Mouse (Mus musculus) layer of hippocampus, postnatal 25 days (tissue): ENCODE results near the gene Nr3c2. TPM values are rescaled to one million over a fixed set of nuclear protein-coding genes. Genes with fewer than 3 reads are reported as not detected.

Experiments used
- DNase-seq, 2 experiments: peaks; one replicate each; pipeline ENCODE4 v3.0.0; 2022; ENCODE audit warnings: mixed read lengths in 2 of 2, low spot score in 1 of 2; ENCODE audit errors: extremely low spot score in 1 of 2
- total RNA-seq, 2 experiments: library from RNA; stranded (reverse); gene quantifications; 2 replicates each; pipeline ENCODE4 v1.2.3; 2021

Nr3c2 gene
- total RNA-seq = 100 to 1,000 TPM; 133 to 181 TPM

- DNase-seq = peak; percentile 40 to 67
These were observed at the start of gene Nr3c2 for GRCm38 (mm10) chr8:76899411-76900154. TSS of gene Nr3c2 (plus strand) at chr8:76899442.

DNA sequence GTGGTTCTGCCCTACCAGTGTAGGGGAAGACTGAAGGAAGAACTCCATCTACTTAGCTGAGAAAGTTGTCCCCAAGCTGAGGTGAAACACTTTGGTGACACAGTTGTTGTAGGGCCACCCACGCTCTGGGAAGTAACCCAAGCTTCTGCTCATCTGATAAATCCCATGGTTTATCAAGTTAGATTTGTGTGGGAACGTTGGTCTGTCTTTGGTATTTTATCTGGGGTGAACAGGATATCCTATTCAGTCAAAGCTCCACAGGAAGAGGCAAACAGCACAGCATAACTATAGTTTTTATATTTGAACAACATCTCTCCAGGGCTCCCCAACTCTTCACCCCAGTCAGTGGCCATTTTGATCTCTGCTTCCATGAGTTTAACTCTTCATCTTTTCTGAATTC, 40.7 kb upstream of the Nr3c2 start:
- DNase-seq = no peak

GRCm38 (mm10) chr8:76859709-76860108, 39.5 kb upstream of the Nr3c2 start:
- DNase-seq = no peak

- DNase-seq = no peak
These were observed 36.2 kb upstream of the Nr3c2 start for GRCm38 (mm10) chr8:76863066-76863465.

GRCm38 (mm10) chr8:76876809-76877208, 22.4 kb upstream of the Nr3c2 start:
- no peak for DNase-seq

DNA sequence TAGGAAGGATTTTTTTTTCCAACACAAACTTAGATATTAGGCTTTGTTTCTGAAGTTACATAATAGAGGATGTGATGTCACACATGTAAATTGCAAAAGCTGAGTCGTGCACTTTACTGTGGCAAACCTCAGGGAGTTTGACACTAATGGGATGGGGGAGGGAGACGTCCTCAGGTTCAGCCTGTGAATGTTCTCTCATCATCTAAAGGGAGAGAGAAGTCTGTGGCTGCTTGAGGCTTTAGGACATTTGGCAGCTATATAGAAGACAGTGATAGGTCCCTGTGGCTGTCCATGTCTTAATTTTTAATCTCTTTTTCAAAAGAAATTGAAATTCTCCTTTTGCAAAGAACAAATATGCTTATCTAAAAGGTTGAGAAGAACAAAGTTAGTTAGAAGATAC, 2.2 kb upstream of the Nr3c2 start:
- DNase-seq = no peak

DNA sequence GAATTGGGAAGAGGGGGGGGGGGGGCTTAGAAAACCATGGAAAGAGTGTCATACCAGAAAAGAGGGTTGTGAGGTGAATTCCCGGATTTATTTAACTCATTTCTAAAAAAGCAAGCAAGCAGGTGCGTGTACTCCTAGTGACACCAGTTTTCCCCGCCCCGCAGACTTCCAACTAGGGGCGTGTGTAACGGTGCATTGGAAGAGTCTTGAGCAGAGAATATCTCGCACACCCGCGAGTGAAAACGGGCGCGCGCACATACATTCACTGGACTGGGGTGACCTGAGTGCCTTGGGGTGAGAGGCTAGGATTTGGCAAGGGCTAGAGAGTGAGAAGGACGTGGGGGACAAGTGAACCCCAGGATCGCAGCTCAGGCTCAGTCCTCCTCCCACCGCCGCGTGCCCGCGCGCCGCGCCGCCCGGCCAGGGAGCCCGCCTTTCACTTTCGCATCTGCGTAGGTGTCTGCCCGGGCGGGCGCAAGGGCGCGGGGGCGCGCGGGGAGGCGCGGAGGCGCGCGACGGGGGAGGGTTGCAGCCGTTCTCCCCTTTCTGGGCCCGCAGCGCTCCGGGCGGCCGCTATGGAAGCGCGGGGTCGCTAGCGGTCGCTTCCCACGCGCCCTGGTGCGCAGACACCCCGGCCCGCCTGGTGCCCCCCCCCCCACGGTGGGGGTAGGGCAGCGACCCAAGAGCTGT, 376 bp upstream of the Nr3c2 start:
- DNase-seq = peak in 1 of 2 experiments; percentile 50

GRCm38 (mm10) chr8:76900155-76901141, 1.2 kb downstream of the Nr3c2 start:
- peak; percentile 49 to 59 for DNase-seq

GRCm38 (mm10) chr8:76901430-76902204, 2.4 kb downstream of the Nr3c2 start:
- peak; percentile 87 to 90 for DNase-seq

DNA sequence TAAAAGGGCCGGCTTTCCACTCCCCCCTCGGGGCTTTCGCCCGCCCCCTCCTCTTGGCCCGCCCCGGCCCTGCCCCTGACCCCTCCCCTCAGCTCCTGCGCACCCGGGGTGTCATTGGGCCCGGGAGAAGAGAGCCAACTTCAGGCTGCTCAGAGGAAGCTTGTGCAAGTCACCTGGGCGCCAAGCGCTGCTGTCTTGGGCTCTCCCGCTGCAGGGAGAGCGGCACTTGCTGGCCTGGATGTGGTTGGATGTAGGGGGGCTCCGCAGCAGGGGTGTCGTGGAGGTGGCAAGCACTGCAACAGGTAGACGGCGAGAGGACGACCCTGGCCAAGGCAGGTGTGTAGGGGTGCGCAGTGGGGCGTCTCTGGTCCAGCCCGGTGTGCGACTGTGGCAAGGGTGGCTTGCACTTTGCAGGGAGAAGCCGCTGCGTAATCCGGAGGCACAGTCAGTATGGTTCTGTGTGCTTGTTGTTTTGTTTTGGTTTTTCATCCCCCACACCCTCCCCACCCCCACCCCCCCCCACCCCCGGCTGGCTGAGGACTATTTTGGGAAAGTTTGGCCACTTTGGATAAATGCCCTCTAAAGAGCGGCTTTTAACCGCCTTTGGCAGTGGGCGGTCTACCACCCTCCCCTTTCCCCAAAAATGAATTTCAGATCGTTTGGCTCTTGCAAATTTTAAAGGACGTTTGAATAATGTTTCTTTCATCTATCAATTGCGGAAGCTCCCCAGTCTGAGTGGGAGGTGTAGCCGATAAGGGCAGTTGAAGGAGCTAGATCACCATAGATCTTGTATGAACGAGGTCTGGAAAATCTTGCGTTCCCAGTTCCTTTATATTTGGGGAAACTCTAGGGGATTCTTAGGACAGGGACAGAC, 3.2 kb downstream of the Nr3c2 start:
- DNase-seq = peak in 1 of 2 experiments; percentile 42

DNA sequence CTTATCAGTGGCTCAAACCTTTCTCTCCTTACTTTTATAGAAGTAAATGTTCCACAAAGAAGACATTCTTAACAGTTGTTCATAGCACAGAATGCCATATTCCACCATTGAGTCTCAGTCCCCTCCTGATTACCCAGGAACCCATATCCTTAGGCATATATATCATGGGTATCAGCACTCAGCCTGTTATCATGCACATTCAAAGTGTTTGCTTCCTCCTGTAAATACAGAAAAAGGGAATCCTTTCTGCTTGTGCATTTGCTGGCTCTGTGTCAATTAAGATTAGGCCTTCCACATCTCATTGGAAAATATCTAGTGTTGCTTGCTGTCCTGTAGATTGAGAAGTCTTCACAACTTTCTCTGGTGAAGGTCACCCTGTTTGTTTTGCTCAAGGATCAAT, 12.0 kb downstream of the Nr3c2 start:
- no peak for DNase-seq

DNA sequence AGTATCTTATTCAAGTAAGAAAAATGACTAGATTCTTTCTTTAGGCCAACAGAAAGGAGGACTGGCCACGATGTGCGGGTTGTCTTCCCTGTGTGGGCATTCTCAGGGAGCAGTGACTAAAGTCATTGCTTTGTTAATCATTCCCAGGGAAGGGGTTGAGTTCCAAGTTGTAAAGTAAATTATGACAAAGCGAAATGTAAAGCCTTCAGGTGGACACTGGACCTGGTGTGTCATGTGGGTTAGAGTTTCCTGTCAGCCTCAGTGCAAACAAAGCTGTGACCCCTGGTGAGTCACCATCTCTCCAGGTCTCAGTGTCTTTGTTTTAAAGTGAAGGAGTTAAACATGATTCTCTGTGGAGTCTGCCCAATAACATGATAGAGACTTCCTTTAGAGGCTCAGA, 13.4 kb downstream of the Nr3c2 start:
- no peak for DNase-seq

GRCm38 (mm10) chr8:76913207-76913606, 14.0 kb downstream of the Nr3c2 start:
- DNase-seq = no peak

DNA sequence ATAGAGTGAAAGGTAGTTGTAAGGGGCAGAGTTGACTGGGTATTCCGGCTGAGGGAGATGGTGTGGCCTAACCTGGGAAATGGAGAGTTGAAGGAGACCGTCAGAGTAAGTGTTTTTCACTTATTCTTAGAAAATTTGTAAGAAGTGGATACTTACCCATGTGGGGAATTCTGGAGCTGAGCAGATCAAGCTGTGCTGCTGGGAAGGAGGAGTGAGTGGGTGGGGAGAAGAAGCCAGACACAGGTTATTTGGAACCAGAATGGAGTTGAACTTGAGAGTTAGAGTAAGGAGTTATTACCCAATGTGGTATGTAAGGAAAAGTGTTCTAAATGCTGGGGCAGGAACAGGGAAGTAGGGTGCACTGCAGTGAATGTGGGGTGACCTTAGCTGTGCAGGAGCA, 16.0 kb downstream of the Nr3c2 start:
- DNase-seq = no peak

DNA sequence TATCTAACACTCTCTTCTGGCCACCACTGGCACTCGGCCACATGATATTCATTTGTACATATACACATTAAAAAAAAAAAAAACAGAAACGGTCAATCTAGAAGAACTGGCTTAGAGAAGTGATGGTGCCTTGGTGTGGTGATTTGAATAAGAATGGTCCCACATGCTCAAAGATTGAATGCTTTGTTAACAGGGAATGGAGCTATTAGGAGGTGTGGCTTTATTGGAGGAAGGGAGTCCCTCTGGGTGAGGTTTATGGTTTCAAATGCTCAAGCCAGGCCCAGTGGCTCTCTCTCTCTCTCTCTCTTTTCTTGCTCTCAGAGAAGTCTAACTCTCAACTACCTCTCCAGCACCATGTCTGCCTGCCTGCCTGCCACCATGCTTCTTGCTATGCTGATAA, 20.3 kb downstream of the Nr3c2 start:
- no peak for DNase-seq

DNA sequence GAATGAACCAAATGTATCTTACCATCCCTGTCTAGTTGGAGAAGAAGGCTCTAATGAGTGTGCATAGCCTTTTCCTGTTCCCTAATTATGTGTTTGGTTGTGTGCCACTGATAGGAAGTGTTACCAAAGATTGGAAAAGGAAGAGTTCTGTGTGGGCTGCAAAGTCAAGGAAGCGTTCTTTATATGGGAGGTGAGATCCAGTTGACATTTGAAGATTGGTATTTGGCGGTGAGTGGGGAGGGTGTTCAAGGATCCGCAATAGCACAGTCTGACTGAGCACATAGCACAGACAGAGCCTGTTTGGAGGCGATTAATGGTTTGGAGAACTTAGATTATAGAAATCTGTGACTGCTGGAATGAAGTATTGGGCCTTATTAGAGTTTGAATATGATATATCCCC, 24.9 kb downstream of the Nr3c2 start:
- DNase-seq = no peak

DNA sequence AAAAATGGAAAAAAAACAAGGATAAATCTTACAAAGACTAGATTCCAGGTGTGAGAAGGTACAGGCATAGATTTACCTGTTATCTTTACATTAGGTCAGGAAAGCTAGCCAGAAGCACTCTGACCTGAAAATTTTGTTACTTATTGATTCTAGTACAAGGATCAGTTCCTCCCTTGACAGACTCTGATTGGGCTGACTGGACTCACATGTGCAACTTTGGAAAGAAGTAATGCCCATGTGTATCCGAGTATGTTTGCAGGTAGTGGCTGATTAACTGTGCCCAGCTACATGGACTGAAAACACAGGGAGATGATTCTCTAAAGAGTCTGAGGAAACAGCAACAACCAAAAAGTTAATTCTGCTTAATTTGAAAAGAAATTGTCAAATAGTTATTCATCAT, 29.1 kb downstream of the Nr3c2 start:
- DNase-seq = no peak

GRCm38 (mm10) chr8:76928808-76929207, 29.6 kb downstream of the Nr3c2 start:
- DNase-seq = no peak

DNA sequence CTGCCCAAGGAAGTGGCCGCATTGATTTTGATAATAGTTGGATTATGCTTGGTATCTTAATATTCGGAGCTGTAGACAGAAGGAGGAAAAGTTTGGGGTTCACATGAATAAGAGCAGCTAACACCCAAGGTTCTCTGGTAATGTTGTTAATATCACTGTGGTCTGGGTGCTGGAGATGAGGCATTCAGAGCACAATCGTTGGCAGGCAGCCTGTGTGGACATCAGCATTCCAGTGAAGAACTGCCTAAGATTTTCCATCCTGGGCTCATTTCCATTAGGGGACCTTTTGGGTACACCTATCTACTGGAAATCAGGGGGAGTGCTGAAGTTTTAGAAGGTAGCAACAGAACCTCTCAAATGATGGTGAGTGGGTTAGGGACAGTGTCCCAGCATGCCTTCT, 65.8 kb downstream of the Nr3c2 start:
- DNase-seq = no peak
